Mouse (Mus musculus) myocyte (in vitro differentiated cells): Measurements from ENCODE around the gene Tctn1.

Source experiments
- MYOD1 ChIP-seq, 3 experiments: IDR thresholded peaks; one replicate each; pipeline ENCODE4 v1.6.1; 2011; ENCODE audit warnings: control low read depth in 2 of 3, low read depth in 2 of 3, mild to moderate bottlenecking in 2 of 3, moderate library complexity in 1 of 3; ENCODE audit not compliant: insufficient read length in 2 of 3, control insufficient read depth in 1 of 3
- MYOG ChIP-seq, 3 experiments: IDR thresholded peaks; one replicate each; pipeline ENCODE4 v1.6.1; 2011; ENCODE audit warnings: control low read depth in 2 of 3, low read depth in 2 of 3, mild to moderate bottlenecking in 2 of 3; ENCODE audit not compliant: insufficient read length in 2 of 3, control insufficient read depth in 1 of 3, insufficient read depth in 1 of 3
- POLR2A ChIP-seq: IDR thresholded peaks from one replicate; pipeline ENCODE4 v1.6.1; 2011; ENCODE audit warnings: low read depth, mild to moderate bottlenecking, control low read depth, moderate library complexity; ENCODE audit not compliant: insufficient read length
- POLR2AphosphoS2 ChIP-seq: IDR thresholded peaks from one replicate; pipeline ENCODE4 v1.6.1; 2011; ENCODE audit warnings: low read depth, control low read depth; ENCODE audit not compliant: insufficient read length
- SRF ChIP-seq: IDR thresholded peaks from one replicate; pipeline ENCODE4 v1.6.1; 2011; ENCODE audit warnings: low read depth; ENCODE audit not compliant: control insufficient read depth, insufficient read length
- USF1 ChIP-seq: IDR thresholded peaks from one replicate; pipeline ENCODE4 v1.6.1; 2011; ENCODE audit warnings: low read depth, mild to moderate bottlenecking, control low read depth, moderate library complexity

DNA sequence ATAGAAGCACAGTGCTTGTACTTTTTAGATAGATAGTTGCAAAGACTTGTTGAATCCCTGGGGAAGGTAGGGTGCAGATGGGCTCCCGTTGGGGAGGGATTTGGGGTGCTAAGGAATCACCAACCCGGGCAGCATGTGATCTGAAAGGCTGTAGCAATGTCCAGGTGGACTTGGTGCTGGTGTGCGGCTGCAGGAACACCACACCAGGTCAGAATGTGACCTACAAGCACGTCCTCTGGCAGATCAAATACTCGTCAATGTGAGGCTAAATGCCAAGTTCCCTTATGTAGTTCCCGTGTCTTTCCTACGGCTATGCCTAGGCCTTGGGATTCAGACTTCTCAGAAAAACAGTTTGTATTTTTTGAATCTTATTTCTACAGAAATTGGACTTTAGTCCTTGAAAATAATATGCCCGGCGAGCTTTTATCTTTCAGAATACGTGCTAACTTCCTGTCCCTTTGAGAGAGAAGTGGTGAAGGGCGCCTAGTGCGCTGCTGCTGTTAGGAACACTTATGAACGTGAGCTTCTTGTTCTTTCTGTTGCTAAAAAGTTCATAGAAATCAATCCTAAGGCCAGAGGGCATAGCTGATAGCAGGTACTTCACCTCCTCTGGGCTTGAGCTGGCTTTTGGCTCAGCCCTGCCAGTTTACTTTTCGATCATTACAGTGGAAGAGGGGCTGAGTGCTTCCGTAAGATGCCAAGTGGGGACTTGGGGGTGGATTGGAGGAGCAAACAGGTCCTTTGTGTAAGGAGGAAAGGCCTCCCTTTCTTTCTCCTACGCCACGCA, 27.5 kb upstream of the Tctn1 start:
- no peak for TF ChIP-seq POLR2AphosphoS2
- TF ChIP-seq POLR2A, result no peak
- TF ChIP-seq MYOD1 (IDR thresholded peaks at IDR 0.05; ENCODE audit: control insufficient read depth in 1 of 3, insufficient read length in 2 of 3, low read depth in 2 of 3), result no peak
- no peak for TF ChIP-seq USF1
- TF ChIP-seq SRF, result no peak
- no peak for TF ChIP-seq MYOG (IDR thresholded peaks at IDR 0.05; ENCODE audit: control insufficient read depth in 1 of 3, insufficient read depth in 1 of 3, insufficient read length in 2 of 3, low read depth in 2 of 3)
